Mouse (Mus musculus) natural killer cell, adult 2 months (primary cell): ENCODE data around the gene Haus7.
A peak's percentile ranks its signal among the peaks of the same experiment; 100 is the strongest.
"Not testable (repeated sequence)": the region's sequence is repeated elsewhere in the genome, so short reads cannot be mapped to it uniquely, and the experiment has no call there.

Experiments
- DNase-seq, 2 experiments: peaks; one replicate each; pipeline ENCODE4 v3.0.0; 2022; ENCODE audit warnings: low spot score in 2 of 2

The Haus7 gene

DNA sequence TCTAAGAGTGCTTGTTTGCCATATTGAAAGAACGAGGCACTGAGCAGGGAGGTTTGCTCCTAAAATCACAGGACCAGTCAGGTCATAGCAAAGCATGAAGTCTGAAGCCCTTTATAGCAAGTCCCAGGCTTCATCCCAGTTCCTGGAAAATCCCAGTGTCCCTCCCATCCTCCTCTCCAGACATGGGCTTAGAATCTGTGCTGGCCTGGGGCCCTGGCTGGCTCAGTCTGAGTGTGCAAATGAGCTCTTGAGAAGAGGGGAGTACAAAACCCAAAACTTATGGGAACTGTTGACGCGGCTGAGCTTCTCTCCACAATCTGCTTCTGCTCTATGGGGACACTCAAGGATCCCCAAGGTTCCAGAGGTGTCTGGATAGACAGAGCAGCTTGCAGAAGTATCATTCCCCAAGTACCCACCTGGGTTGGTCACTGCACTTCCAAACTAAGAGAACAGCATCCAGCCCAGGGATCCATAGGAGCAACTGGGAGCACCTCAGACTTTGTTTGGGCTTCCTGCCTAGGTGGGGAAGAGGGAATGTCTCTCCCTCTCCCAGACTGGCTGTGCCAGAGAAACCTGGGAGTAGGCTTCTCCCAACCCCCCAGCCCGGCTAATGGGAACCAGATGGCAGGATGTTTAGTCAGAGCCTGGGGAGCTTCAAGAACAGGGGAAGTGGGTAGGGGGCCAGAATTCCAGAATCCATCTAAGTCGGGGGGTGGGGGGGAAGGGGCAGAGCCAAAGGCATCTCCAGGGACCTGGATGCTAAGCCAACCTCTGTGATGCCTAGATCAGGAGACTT is 8.8 kb upstream of the Haus7 start:
- DNase-seq = no peak

DNA sequence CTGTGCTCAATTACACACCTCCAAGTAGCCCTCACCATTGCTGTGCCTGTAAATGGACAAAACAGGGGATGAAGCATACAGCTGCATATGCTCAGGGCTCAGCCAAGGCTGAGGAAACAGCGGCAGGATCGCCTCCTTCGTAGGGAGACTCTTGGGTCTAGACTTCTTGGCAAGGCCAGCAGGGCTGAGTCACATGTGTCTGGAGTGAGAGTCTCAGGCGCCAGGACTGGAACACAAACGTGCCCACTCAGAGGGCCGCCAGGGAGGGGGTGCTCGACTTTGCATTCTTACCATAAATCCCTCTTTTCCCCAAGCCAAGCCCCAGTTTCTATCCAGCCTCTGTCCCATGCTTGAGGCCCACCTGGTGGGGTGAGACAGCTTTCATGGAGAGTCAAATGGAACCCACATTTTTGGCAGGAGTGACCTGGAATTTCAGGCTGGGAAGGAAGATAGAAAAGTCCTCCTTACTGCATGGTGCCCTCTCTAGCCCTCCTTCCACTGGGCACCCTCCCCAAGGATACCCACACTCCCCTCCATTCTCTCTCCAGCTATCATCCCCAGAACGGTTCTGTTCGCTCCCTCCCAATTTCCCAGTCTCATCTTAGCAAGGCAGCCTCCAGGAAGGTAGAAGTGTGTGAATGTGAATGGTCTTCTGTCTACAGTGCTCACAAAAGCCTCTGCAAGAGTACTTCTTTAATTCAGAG is 6.8 kb upstream of the Haus7 start:
- no peak for DNase-seq

DNA sequence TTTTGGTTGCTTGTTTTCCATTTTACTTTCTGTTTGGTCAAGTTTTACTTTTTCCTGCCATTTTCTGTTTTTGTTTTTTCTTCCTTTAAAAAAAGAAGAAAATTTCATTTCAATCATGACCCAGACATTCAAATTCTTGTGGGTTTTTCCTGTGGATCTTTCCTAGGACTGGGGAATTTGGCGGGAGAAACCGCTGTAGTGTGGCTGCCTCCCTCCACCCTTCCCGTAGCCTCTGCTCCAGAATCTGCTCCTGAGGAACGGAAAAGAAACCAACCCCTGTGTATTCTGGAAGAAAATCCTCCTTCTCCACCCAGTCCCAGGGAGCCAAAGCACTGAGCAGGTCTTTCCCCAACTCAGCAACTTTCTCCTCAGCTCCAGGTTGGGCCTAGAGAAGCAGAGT is 1.9 kb upstream of the Haus7 start:
- no peak for DNase-seq

DNA sequence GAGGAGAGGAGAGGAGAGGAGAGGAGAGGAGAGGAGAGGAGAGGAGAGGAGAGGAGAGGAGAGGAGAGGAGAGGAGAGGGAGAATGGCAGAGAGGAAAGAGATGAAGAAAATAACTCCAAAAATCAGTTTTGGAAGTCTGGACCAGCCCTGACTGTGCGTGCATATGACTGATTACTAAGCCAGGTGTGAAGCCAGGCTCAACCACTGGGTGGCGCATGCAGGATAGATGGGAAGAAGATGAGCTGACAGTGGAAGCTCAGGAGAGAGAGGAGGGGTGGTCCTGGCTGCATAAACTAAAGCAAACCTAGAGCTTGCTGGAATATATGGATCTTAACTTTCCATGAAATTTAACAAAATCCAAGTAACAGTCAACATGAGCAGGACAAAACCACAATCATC is 6.9 kb downstream of the Haus7 start:
- DNase-seq = peak in 1 of 2 experiments; percentile 38

DNA sequence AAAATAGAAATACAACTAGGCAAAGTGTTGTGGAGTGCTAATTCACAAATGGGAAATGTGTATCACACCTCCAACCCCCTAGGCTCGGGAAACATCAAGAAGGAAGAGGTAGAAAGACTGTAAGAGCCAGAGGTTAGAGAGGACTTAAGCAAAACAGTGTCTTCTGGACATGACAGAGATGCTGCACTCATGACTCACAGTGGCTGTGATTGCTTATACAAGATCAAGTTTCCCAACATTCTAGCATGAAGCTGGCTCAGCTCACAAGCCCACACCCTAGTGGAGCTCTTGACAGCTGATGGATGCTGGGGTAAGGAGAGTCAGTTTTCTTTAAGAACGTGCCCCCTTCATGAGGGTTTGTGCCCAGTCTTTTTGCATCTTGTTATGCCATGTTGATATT is 17.4 kb downstream of the Haus7 start:
- DNase-seq = no peak

- no peak for DNase-seq
Observed at GRCm38 (mm10) chrX:73435252-73435651, 23.6 kb downstream of the Haus7 start, which contains the start of gene Trex2. TSS of gene Trex2 (minus strand) at chrX:73435344.

GRCm38 (mm10) chrX:73432850-73433249 is 26.0 kb downstream of the Haus7 start:
- DNase-seq = no peak

GRCm38 (mm10) chrX:73430036-73430435 is 28.8 kb downstream of the Haus7 start:
- DNase-seq = no peak

DNA sequence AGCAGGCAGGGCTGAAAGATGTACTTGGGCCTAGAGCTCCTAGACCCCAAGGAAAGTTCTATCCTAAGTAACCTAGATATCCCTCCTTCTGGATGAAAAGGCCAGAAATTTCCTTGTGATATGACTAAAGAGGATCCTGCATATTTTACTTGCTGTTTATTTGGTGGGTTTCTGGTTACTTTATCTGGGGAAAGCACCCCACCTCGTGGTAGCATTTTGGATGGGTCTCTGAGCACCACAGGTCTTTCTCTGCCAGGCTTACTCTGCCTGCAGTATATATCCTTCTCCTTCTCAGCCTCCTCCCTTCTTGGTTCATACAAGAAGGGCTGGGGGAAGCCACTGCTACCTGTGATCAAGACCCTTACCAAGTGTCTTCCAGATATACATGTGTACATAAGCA is 46.1 kb downstream of the Haus7 start:
- DNase-seq = no peak

- DNase-seq = no peak
Observed at GRCm38 (mm10) chrX:73410880-73411517, 47.8 kb downstream of the Haus7 start, which contains the start of gene Zfp92. TSS of gene Zfp92 (plus strand) at chrX:73411096.

DNA sequence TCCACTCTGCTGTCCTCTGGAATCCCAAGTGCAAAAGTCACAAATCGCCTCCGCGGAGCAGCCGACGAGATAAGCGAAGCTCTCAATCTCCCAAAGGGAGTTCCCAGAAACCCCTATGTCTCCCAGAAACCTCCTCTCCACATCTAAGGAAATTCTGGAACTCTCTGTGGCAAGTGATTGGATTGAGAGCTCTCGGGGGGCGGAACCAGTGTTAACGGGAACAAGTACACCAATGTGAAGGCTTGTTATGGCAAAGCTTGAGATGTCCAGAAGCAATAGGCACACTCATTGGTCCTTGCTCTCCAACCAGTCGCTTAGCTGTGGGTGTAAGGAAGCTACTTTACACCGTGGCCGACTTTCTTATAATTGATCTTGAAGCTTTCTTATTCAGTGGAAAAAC is 57.2 kb downstream of the Haus7 start:
- DNase-seq = no peak

GRCm38 (mm10) chrX:73400951-73401350 is 57.9 kb downstream of the Haus7 start:
- no peak for DNase-seq

- not testable (repeated sequence) for DNase-seq
Observed at GRCm38 (mm10) chrX:73398636-73399035, 60.2 kb downstream of the Haus7 start, which contains the start of gene Gm18336. TSS of gene Gm18336 (minus strand) at chrX:73398736.

- no peak for DNase-seq
Observed at GRCm38 (mm10) chrX:73396446-73396845, 62.4 kb downstream of the Haus7 start.

DNA sequence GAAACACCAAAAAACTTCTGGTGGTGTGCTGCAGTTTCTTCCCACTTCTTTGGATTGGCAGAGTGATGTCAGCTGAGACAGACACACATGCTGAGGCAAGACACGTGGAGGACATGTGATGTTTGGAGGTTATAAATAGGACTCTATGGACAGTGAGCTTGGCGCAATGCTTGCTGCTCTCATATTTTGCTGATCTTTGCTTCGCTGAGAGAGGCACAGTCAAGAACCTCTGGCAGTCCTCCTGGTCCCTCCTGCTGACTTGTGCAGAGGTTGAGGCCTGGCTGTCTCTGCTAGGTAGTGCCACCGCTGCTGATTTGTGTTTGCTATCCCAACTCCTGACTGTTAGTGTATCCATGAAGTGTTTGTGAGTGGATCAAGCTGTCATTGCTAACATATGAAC is 67.4 kb downstream of the Haus7 start:
- DNase-seq = no peak
